Mouse (Mus musculus): ENCODE measurements around the gene Cnot6. TPM values are rescaled to one million over a fixed set of nuclear protein-coding genes. Genes with fewer than 3 reads are reported as not detected.

Cnot6 gene
- 10 to 100 TPM; 47.6 to 48.9 TPM for total RNA-seq (2021)

GRCm38 (mm10) chr11:49712555-49713335 is at the start of gene Cnot6:
TSS of gene Cnot6 (minus strand) at chr11:49712723.
- intact Hi-C loops (cut with DNase I): loop anchor here (5.0 kb wide), 1 partner anchor 135 kb away; the partner anchor contains the start of gene Mapk9
- DNase-seq (ENCODE audit: extremely low spot score in 1 of 2, low spot score in 2 of 2): peak; percentile 96 to 99

- intact Hi-C loops (cut with DNase I): no loop called here
- no peak for DNase-seq (ENCODE audit: extremely low spot score in 1 of 2, low spot score in 2 of 2)
These were observed 48.6 kb upstream of the Cnot6 start for GRCm38 (mm10) chr11:49761130-49761529.

GRCm38 (mm10) chr11:49758096-49758495 is 45.6 kb upstream of the Cnot6 start:
- intact Hi-C loops (cut with DNase I): no loop called here

GRCm38 (mm10) chr11:49754958-49755665 is 42.6 kb upstream of the Cnot6 start:
- intact Hi-C loops (cut with DNase I): no loop called here
- DNase-seq (ENCODE audit: extremely low spot score in 1 of 2, low spot score in 2 of 2): no peak

More at GRCm38 (mm10) chr11:49758096-49758495, 45.6 kb upstream of the Cnot6 start:
- DNase-seq (ENCODE audit: extremely low spot score in 1 of 2, low spot score in 2 of 2): no peak

- DNase-seq (ENCODE audit: extremely low spot score in 1 of 2, low spot score in 2 of 2): no peak
- intact Hi-C loops (cut with DNase I): no loop called here
These were observed 34.2 kb upstream of the Cnot6 start for GRCm38 (mm10) chr11:49746756-49747155.

GRCm38 (mm10) chr11:49745839-49746238 is 33.3 kb upstream of the Cnot6 start:
- no peak for DNase-seq (ENCODE audit: extremely low spot score in 1 of 2, low spot score in 2 of 2)
- intact Hi-C loops (cut with DNase I): no loop called here

- intact Hi-C loops (cut with DNase I): no loop called here
- DNase-seq (ENCODE audit: extremely low spot score in 1 of 2, low spot score in 2 of 2): no peak
These were observed 32.5 kb upstream of the Cnot6 start for GRCm38 (mm10) chr11:49744981-49745380.

- intact Hi-C loops (cut with DNase I): no loop called here
- DNase-seq (ENCODE audit: extremely low spot score in 1 of 2, low spot score in 2 of 2): no peak
These were observed 31.1 kb upstream of the Cnot6 start for GRCm38 (mm10) chr11:49743634-49744033.

GRCm38 (mm10) chr11:49742248-49742647 is 29.7 kb upstream of the Cnot6 start:
- no peak for DNase-seq (ENCODE audit: extremely low spot score in 1 of 2, low spot score in 2 of 2)
- intact Hi-C loops (cut with DNase I): no loop called here

- no peak for DNase-seq (ENCODE audit: extremely low spot score in 1 of 2, low spot score in 2 of 2)
- intact Hi-C loops (cut with DNase I): no loop called here
These were observed 27.3 kb upstream of the Cnot6 start for GRCm38 (mm10) chr11:49739776-49740175.

- intact Hi-C loops (cut with DNase I): no loop called here
- no peak for DNase-seq (ENCODE audit: extremely low spot score in 1 of 2, low spot score in 2 of 2)
These were observed 26.3 kb upstream of the Cnot6 start for GRCm38 (mm10) chr11:49738659-49739406.

GRCm38 (mm10) chr11:49737625-49738024 is 25.1 kb upstream of the Cnot6 start:
- DNase-seq (ENCODE audit: extremely low spot score in 1 of 2, low spot score in 2 of 2): no peak
- intact Hi-C loops (cut with DNase I): no loop called here

- no peak for DNase-seq (ENCODE audit: extremely low spot score in 1 of 2, low spot score in 2 of 2)
- intact Hi-C loops (cut with DNase I): loop anchor here (5.0 kb wide), 1 partner anchor 58 kb away; the partner anchor contains the start of gene Gfpt2
These were observed 22.2 kb upstream of the Cnot6 start for GRCm38 (mm10) chr11:49734771-49735170.

GRCm38 (mm10) chr11:49730275-49730948 is 17.9 kb upstream of the Cnot6 start:
- DNase-seq (ENCODE audit: extremely low spot score in 1 of 2, low spot score in 2 of 2): no peak
- intact Hi-C loops (cut with DNase I): loop anchor here (5.0 kb wide), 1 partner anchor 62 kb away; the partner anchor contains the start of gene Gfpt2

GRCm38 (mm10) chr11:49727877-49728276 is 15.4 kb upstream of the Cnot6 start:
- intact Hi-C loops (cut with DNase I): loop anchor here (5.0 to 10.0 kb wide), 3 partner anchors 119 to 227 kb away; partner anchors contain the start of gene Mapk9
- DNase-seq (ENCODE audit: extremely low spot score in 1 of 2, low spot score in 2 of 2): peak; percentile 60

GRCm38 (mm10) chr11:49726800-49727199 is 14.3 kb upstream of the Cnot6 start:
- intact Hi-C loops (cut with DNase I): loop anchor here (5.0 to 10.0 kb wide), 3 partner anchors 121 to 228 kb away; partner anchors contain the start of gene Mapk9
- DNase-seq (ENCODE audit: extremely low spot score in 1 of 2, low spot score in 2 of 2): no peak

GRCm38 (mm10) chr11:49724676-49725075 is 12.2 kb upstream of the Cnot6 start:
- intact Hi-C loops (cut with DNase I): loop anchor here (5.0 to 10.0 kb wide), 3 partner anchors 123 to 230 kb away; partner anchors contain the start of gene Mapk9
- DNase-seq (ENCODE audit: extremely low spot score in 1 of 2, low spot score in 2 of 2): no peak

GRCm38 (mm10) chr11:49723281-49723680 is 10.8 kb upstream of the Cnot6 start:
- intact Hi-C loops (cut with DNase I): loop anchor here (10.0 kb wide), 1 partner anchor 232 kb away; no protein-coding TSS in a partner anchor
- DNase-seq (ENCODE audit: extremely low spot score in 1 of 2, low spot score in 2 of 2): no peak
